Mouse (Mus musculus) limb, embryonic 14.5 days (tissue): ENCODE measurements around the gene Prkn. TPM values are rescaled to one million over a fixed set of nuclear protein-coding genes. Genes with fewer than 3 reads are reported as not detected.

Source experiments
- ATAC-seq: fragments of 200-750 bp; cut with Nextera tagmentation; 2 replicates; pipeline ENCODE4 v1.8.0; 2017; ENCODE audit warnings: low read depth, moderate number of reproducible peaks, moderate TSS enrichment; ENCODE audit not compliant: low FRiP score
- DNase-seq: peaks from one replicate; pipeline ENCODE4 v3.0.0-alpha.2; 2015; ENCODE audit warnings: low spot score
- H3K27ac ChIP-seq: fragments of 300-500 bp; sonication (generic); replicated peaks from 2 replicates; pipeline ENCODE4 v1.5.1; 2014; ENCODE audit warnings: low read depth, mild to moderate bottlenecking, low read length, moderate library complexity, mixed read lengths
- H3K27me3 ChIP-seq: fragments of 300-500 bp; sonication (generic); 2 replicates; pipeline ENCODE4 v1.6.1; 2014; ENCODE audit warnings: low read length, mixed read lengths; ENCODE audit not compliant: control insufficient read depth, insufficient read depth
- H3K36me3 ChIP-seq: fragments of 300-500 bp; sonication (generic); 2 replicates; pipeline ENCODE4 v1.6.1; 2014; ENCODE audit warnings: mild to moderate bottlenecking, low read length, moderate library complexity, mixed read lengths; ENCODE audit not compliant: control insufficient read depth, insufficient read depth
- H3K4me1 ChIP-seq: fragments of 300-500 bp; sonication (generic); 2 replicates; pipeline ENCODE4 v1.6.1; 2014; ENCODE audit warnings: antibody characterized with exemption, low read length, mixed read lengths; ENCODE audit not compliant: control insufficient read depth, insufficient read depth
- H3K4me2 ChIP-seq: fragments of 300-500 bp; sonication (generic); replicated peaks from 2 replicates; pipeline ENCODE4 v1.6.1; 2014; ENCODE audit warnings: low read depth, mild to moderate bottlenecking, low read length, moderate library complexity; ENCODE audit not compliant: severe bottlenecking
- H3K4me3 ChIP-seq: fragments of 300-500 bp; sonication (generic); replicated peaks from 2 replicates; pipeline ENCODE4 v1.5.1; 2014; ENCODE audit warnings: low read length
- H3K9ac ChIP-seq: fragments of 300-500 bp; sonication (generic); 2 replicates; pipeline ENCODE4 v1.6.1; 2014; ENCODE audit warnings: mild to moderate bottlenecking, low read depth, low read length, moderate library complexity; ENCODE audit not compliant: severe bottlenecking
- H3K9me3 ChIP-seq: fragments of 300-500 bp; sonication (generic); 2 replicates; pipeline ENCODE4 v1.6.1; 2016; ENCODE audit warnings: low read length; ENCODE audit not compliant: control insufficient read depth
- POLR2A ChIP-seq: fragments of 200-500 bp; IDR thresholded peaks from 2 replicates; pipeline ENCODE4 v1.8.0; 2012; ENCODE audit warnings: inconsistent platforms, mild to moderate bottlenecking, moderate library complexity, borderline replicate concordance; ENCODE audit not compliant: insufficient read depth, insufficient read length; ENCODE audit errors: extremely low read depth
- WGBS: fragments of 180-500 bp; shearing (Covaris S2); extraction: QIAGEN DNeasy Blood & Tissue Kit; methylation state at CpG from one replicate; pipeline ENCODE4 v1.1.7; 2014; 5-methylcytosine and 5-hydroxymethylcytosine counted together
- polyA plus RNA-seq, 2 experiments: library from polyadenylated mRNA; depleted of rRNA in 1 of 2; stranded (reverse) in 1 of 2; unstranded in 1 of 2; fragments of >200 nt; fragmentation: Nextera tagmentation in 1 of 2; extraction: Ambion mirVana in 1 of 2; gene quantifications; 2 replicates each; pipeline versions ENCODE4 v1.2.1 to v1.2.3; 2012 to 2014

Prkn gene
- polyA plus RNA-seq, 2 experiments, result 2.3 to 2.7 TPM

DNA sequence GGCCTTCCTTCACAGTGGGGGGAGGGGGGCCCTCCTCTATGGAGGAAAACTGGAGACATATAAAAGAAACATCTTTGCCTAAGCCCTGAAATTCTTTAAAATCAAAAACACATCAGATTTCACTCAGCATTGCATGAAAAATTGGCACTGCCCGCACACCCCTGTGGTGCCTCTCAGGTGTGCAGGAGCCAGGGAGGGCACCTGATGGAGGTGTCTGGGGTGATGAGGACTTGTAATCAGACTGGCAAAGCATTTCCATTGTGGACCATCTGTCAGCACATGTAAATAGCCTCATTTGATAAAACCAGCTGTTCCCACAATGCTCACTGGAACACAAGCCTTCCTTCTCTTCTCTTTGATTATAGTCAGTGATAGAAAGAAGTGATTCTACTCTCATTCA is 928.8 kb downstream of the Prkn start:
- no peak for DNase-seq
- 76% methylated on average over 1 of the region's 1 CpGs for WGBS
- TF ChIP-seq POLR2A, result no peak
- Histone ChIP-seq H3K27ac (no peak overlapping the region), H3K36me3 (no peaks in the 10 kb centered on the region), H3K9me3 (no peaks in the 10 kb centered on the region), H3K4me1 (peaks cover 6% of the 10 kb centered on the region; the same call in 1 of the 2 replicates), H3K4me3 (no peak overlapping the region), H3K27me3 (no peaks in the 10 kb centered on the region), H3K9ac (no peak overlapping the region), H3K4me2 (no peak overlapping the region)
- no peak for ATAC-seq

GRCm38 (mm10) chr17:11769513-11769912 is 929.3 kb downstream of the Prkn start:
- 88% methylated on average over 3 of the region's 3 CpGs for WGBS
- no peak for ATAC-seq
- no peaks in the 10 kb centered on the region for H3K9me3 ChIP-seq

GRCm38 (mm10) chr17:11779547-11779946 is 939.4 kb downstream of the Prkn start:
- no peak overlapping the region for H3K4me2 ChIP-seq
- TF ChIP-seq POLR2A, result no peak
- no peaks in the 10 kb centered on the region for H3K4me1 ChIP-seq
- H3K27me3 ChIP-seq, result no peaks in the 10 kb centered on the region
- H3K9ac ChIP-seq, result no peak overlapping the region
- no peak overlapping the region for H3K27ac ChIP-seq
- H3K36me3 ChIP-seq, result no peaks in the 10 kb centered on the region
- H3K9me3 ChIP-seq, result 0 out of 2 replicates have a peak, but pooled peaks cover 2% of the 10 kb centered on the region
- no peak overlapping the region for H3K4me3 ChIP-seq
- ATAC-seq, result no peak
- WGBS, result 83% methylated on average over 10 of the region's 12 CpGs
- no peak for DNase-seq

More at GRCm38 (mm10) chr17:11769513-11769912, 929.3 kb downstream of the Prkn start:
- Histone ChIP-seq H3K4me1 (peaks cover 6% of the 10 kb centered on the region; the same call in 1 of the 2 replicates), H3K27me3 (no peaks in the 10 kb centered on the region), H3K4me2 (no peak overlapping the region), H3K27ac (no peak overlapping the region), H3K4me3 (no peak overlapping the region), H3K9ac (no peak overlapping the region), H3K36me3 (no peaks in the 10 kb centered on the region)
- TF ChIP-seq POLR2A, result no peak
- DNase-seq, result no peak

DNA sequence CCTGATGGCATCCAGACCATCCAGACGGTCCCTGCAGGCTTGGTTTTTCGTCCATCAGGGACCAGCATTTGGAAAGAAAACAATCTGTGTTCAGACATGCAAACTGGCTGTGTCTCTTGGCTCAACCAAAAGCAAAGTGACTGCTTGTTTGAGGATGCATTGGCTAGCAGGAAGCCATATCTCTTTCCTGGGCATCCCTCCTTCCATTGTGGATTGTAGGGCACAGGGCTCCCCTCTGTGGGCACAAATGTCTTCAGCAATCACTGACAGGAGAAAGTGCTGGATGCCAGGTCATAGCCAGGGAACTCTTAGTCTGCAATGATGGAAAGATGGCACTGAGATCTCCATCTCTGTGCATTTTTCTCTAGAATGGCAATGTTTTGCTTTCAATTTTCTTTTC is 939.8 kb downstream of the Prkn start:
- H3K36me3 ChIP-seq, result no peaks in the 10 kb centered on the region
- no peak for DNase-seq
- no peak for ATAC-seq
- no peak for TF ChIP-seq POLR2A
- 36% methylated on average over 2 of the region's 2 CpGs for WGBS
- H3K9me3 ChIP-seq, result 0 out of 2 replicates have a peak, but pooled peaks cover 2% of the 10 kb centered on the region
- no peak overlapping the region for H3K27ac ChIP-seq
- H3K4me2 ChIP-seq, result no peak overlapping the region
- no peaks in the 10 kb centered on the region for H3K27me3 ChIP-seq
- no peak overlapping the region for H3K4me3 ChIP-seq
- no peak overlapping the region for H3K9ac ChIP-seq
- H3K4me1 ChIP-seq, result no peaks in the 10 kb centered on the region

DNA sequence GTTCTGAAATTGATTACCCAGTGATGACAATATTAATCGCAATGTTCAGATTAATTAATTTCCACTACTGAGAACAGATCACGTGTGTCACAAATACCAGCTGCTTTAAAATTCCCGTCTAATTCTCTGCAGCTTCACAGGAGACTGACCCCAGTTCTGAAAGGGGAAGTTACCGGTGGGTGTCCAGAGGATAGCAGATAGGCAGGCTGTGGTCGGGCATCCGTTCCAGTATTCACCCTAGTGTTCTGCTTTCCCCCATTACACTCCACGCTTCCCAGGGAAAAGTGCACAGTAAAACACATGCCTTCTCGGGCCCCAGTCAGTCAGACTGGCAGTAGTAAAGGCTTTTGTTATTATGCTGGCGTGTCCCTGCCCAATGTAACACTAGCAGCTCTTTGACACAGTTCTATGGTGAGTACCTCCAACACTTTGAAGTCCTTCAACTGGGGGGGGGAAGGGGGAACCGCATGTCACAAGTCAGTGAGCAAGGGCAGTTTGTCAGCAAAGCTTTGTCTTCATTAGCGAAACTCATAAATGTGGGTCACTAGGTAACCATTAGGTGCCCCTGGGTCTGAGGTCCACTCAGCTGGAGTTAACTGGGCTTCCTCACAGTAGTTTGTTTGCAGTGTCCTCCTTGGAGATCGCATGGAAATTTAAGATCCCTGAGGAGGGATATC is 940.8 kb downstream of the Prkn start:
- DNase-seq (no peak), ATAC-seq (no peak)
- H3K9me3 ChIP-seq, result no peaks in the 10 kb centered on the region
- H3K4me3 ChIP-seq, result no peak overlapping the region
- H3K27me3 ChIP-seq, result no peaks in the 10 kb centered on the region
- H3K27ac ChIP-seq, result no peak overlapping the region
- no peak for TF ChIP-seq POLR2A
- H3K4me1 ChIP-seq, result no peaks in the 10 kb centered on the region
- H3K36me3 ChIP-seq, result no peaks in the 10 kb centered on the region
- WGBS, result 27% methylated on average over 12 of the region's 12 CpGs
- no peak overlapping the region for H3K9ac ChIP-seq
- H3K4me2 ChIP-seq, result no peak overlapping the region
